Mouse (Mus musculus) thymus, postnatal 25 days (tissue): ENCODE results near the gene Trpv2.

ENCODE experiments used
- DNase-seq: peaks from one replicate; pipeline ENCODE4 v3.0.0; 2022

Gene Trpv2

DNA sequence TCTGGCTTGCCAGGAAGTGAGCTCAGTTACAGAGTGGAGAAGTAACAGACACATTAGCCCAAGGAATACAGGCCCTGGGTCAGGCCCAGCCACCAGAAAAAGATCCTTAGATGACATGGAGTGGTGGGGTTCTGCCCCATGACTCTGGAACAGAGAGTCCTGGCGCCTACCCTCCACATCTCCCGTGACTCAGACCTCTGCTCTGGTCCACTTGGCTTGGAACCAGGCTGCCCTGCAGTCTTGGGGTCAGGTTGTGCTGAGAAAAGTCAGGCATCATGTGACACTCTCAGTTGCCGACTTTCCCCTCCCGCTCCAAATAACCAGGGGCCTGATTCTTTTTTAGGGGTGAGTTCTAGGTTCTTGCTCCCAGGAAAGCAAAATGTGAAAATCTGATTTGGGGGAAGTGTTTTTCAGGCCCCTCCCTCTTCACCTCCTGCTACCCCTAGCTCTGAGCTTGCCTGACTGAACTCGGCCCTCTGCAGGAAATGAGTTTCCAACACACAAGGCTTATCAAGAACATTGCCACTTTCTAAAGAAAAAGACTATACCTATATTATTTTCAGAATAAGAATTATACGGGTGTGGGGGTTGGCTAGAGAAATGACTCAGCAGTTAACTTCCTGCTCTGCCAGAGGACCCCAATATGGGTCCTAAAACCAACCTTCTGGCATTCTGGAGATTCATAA is 15.2 kb upstream of the Trpv2 start:
- no peak for DNase-seq

- peak; percentile 15 for DNase-seq
These were observed 13.7 kb upstream of the Trpv2 start for GRCm38 (mm10) chr11:62560463-62561016.

DNA sequence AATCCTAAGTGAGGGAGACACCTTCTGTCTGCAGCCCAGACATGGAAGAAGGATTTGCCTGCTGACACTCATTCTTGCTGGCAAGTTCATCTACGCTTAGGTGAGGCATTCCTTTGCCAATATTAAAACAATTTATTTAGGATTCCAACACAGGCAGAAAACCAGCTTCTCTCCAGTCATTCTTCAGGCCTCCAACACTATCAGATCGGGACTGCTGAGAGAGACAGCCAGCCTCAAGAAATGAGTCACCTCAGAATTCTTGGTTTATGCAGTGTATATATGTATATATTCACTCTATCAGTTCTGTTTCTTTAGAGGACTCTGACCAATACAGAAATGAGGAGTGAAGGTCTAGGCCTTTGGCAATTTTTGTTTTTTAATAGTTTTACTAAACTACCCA is 10.7 kb upstream of the Trpv2 start:
- no peak for DNase-seq

- DNase-seq, result no peak
These were observed 8.5 kb upstream of the Trpv2 start for GRCm38 (mm10) chr11:62565747-62566146.

DNA sequence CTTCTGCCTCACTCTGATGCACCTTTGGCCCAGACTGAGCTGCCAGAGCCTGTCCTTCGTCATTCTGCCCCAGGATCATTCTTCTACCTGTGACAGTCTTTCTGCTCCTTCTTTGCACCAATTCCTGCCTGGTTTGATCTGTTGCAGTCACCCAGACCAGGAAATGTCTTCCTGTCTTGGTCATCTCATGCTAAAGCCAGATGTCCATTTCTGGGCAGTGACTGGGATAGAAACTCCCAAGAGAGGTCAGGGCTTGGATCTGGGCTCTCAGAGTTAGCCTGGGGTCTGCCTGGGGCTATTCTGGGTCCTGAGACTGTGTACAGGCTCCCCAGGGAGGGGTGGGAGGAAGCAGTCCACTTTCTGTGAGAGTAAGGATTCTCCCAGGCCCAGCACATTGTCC is 8.1 kb upstream of the Trpv2 start:
- DNase-seq, result no peak

GRCm38 (mm10) chr11:62568300-62568699 is 6.0 kb upstream of the Trpv2 start:
- DNase-seq, result no peak

DNA sequence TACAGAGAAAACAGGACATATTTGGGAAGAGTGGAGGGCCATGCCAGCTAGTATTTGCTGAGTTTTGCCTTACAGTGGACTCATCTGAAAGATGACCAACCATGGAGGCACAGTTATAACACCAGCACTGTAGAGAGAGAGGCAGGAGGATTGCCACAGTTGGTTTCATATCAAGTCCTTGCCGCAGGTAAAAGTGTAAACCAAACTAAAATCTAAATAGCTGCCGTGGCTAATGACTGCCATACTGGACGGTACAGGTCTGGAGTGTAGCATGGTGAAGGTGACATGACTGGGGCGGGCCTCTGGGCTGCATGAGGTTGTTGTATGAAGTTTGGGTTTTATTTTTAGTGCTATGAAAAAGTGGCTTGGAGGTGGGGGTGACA is 408 bp downstream of the Trpv2 start:
- no peak for DNase-seq

- peak; percentile 92 for DNase-seq
These were observed 992 bp downstream of the Trpv2 start for GRCm38 (mm10) chr11:62575297-62575658.

DNA sequence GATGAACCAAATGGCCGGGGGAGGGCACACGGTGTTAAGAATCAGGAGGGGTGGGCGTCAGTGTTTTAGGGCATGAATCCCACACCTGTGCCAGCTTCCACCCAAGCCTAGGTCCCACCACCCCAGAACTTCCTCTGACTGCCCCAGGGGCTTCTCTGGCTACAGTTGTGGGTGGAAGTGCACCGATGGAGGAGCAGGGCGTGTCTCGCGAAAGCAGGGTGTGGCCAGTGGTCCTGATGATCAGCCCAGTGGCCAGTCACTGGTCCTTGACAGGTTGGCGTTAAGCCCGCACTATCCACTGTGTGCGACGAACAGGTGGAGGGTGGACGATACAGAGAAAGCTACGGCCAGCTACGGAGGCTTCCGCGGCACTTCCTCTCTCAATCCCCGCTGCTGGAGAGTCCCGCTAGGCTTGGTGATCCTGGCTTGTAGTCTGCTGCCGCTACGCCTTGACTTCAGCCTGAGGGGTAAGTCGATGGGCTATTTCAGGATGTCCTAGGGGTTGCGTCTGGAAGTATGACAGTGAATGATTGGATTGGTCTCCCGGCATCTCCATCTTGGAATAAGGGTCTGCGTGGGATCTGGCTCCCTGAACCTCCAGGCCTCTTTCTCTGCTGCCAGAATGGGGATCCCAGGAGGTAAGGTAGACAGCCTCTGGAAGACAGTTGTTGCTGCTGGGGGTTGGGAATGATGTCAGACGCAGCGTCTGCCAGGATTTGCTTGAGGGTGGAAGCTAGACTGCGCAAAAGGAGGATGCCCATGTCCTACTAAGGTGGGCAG is 1.6 kb downstream of the Trpv2 start:
- peak; percentile 54 for DNase-seq

GRCm38 (mm10) chr11:62576530-62577152 is 2.4 kb downstream of the Trpv2 start:
- DNase-seq, result peak; percentile 83

- no peak for DNase-seq
These were observed 8.7 kb downstream of the Trpv2 start for GRCm38 (mm10) chr11:62583031-62583430.

- no peak for DNase-seq
These were observed 10.5 kb downstream of the Trpv2 start for GRCm38 (mm10) chr11:62584671-62585206.

GRCm38 (mm10) chr11:62587034-62587433 is 12.7 kb downstream of the Trpv2 start:
- DNase-seq, result no peak

DNA sequence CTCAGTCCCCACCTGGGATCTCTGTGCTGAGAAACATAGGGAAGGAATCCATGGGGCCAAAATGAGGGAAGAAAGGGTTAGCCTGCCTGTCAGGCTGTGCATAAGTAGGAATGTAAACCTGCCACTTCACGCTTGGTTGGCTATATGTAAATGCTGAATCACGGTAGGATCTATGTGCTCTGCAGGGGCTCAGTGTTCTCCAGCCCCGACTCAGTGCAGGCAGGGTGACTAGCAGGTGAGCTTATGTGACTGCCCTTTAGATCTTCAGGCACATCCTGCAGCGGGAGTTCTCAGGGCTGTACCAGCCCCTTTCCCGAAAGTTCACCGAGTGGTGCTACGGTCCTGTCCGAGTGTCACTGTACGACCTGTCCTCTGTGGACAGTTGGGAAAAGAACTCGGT is 15.1 kb downstream of the Trpv2 start:
- no peak for DNase-seq

DNA sequence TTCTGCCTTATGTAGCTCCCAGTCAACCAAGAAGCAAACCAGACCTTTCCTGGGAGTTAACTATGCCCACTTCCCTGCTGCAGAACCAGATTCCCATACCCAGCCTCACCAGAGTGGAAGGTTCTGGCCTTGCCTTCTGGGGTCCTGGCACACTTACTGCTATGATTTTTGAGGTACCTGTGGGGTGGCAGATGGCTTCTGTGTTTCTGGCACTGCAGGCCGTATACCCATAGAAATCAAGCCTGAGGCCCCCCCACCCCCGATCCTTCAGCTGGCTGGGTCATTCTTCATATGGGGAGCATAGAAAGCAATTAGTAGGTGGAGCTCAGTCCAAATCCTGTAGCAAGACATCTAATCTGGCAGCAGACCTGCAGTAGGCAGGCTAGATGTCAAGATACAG is 16.7 kb downstream of the Trpv2 start:
- DNase-seq, result no peak

GRCm38 (mm10) chr11:62591904-62592575 is 17.8 kb downstream of the Trpv2 start:
- no peak for DNase-seq

DNA sequence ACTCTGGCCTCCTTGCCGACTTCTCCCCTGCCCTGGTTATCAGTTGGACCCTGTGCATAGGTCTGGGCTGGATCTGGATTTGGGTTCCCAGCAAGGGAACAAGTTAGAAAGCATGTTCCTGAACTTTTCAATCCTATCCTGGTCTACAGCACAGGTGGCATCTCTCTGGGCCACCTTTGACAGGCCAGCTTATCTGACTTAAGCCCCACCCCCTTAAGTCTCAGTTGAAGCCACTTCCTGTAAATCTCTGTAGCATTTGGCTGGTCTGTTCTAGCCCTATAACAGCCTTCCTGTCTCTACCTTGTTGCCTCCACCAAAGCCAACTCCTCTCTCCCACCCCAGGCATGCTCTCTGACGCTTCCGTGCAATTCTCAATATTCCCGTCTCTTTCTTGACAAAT is 24.3 kb downstream of the Trpv2 start:
- DNase-seq, result no peak

GRCm38 (mm10) chr11:62601732-62602618 is 27.7 kb downstream of the Trpv2 start:
- no peak for DNase-seq

DNA sequence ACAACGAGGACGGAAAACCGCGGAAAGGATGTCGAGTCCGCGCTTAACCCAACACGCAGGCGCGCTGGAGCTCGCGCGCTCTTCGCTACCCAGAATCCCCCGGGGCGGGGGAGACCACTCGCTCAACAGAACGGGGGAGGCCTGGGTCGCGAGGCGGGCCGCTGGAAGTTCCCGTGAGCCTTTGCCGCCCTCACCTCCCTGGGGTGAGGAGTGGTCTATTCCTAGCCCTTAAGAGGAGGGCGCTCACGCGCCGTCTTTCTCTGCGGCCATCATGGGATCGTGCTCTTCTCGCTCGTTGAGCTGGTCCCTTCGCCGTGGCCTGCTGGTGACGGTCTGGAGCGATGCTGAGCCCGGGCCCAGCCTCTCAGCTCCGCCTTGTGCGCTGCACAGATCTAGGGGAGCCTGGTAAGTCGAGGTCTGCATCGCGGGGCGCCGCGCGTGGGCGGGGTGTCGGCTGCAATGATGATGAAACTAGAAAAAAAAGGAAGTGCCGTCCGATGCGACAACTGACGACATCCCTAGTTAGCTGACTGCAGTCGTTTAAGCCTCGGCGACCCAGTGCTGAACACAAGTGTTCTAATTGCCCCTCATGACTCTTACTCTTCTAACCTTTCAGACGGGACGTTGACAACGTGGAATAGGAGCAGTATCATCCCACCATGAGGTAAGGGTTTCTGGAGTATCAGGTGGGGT is 28.5 kb downstream of the Trpv2 start:
- DNase-seq, result peak; percentile 99

GRCm38 (mm10) chr11:62603312-62604056 is 29.2 kb downstream of the Trpv2 start:
- peak; percentile 31 for DNase-seq
